Mouse (Mus musculus) common myeloid progenitor, adult 5-6 weeks (primary cell): ENCODE measurements around the gene Nck1. TPM values are rescaled to one million over a fixed set of nuclear protein-coding genes. Genes with fewer than 3 reads are reported as not detected.
A peak's percentile ranks its signal among the peaks of the same experiment; 100 is the strongest.

Source experiments
- ATAC-seq: replicated peaks from 2 replicates; pipeline ENCODE4 v1.8.0; 2016; ENCODE audit warnings: low read depth, mild to moderate bottlenecking, moderate TSS enrichment, inconsistent platforms; ENCODE audit not compliant: poor library complexity, severe bottlenecking
- total RNA-seq: library from RNA; stranded (forward); fragments of 200-1000, 187-1606 nt; gene quantifications from 2 replicates; pipeline ENCODE4 v1.2.3, GENCODE M21; 2017

Gene Nck1
- total RNA-seq, result 22.9 and 39.1 TPM in 2 replicates

DNA sequence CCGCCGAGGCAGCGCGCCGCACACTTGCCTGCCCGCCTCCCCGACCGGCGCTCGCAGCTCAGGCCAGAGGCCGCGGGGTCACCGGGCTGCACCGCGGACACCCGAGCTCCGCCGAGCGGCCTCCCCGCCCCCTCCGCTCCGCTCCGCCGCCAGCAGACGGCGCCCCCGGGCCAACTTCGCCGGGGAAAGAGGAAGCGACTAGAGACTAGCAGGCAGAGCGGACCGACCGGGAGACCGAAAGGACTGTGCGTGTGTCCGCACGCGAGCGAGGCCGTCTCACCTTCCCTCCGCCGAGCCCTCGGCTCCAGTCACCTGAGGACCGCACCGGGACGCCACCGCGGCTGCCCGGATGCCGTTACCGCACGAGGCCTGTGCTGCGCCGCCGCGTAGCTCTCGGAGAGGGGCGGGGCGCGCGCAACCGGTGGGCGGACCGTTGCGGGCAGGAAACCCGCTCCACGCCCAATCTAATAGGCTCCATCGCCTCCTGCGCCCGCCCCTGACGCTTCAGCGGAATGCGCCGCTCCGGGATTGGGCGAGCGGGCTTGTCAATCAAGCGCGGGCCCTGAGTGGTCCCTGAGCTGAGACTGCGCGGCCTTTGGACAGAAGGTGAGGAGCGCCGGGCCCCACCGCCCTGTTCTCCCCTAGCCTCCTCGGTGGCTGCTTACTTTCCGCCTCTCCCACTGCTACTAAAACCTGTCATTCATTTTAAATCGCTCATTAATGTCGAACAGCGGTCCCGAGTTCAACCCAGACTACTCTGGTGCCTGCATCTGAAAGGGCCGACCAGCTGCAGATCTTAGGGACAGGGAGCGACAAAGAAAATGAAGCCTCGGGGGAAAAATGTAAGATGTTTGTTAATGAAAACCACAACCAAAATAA, at the start of gene Nck1:
Gene Nck1 (minus strand): TSS at position 420 of the 879 bp plus-strand sequence.
- ATAC-seq, result peak; percentile 98

DNA sequence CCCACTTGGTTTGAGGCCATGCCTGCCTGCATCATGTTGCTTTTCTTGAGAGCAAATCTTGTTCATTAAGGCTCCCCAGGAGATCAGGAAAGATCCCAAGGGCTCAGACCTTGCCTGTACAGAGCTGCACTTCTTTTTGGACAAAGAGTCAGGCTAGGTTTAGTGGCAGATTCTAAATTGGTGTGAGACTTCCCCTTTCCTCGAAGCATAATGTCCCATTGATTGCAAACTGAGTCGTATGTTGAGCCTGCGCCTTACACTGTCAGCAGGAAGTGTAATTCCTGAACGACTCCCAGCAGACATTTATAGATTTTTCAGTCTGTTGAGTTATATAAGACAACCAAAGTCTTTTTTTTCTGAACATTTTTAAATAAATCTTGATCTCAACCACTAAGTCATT, 44.5 kb upstream of the Nck1 start:
- ATAC-seq, result no peak

- ATAC-seq, result no peak
Observed at GRCm38 (mm10) chr9:100584031-100584430, 38.1 kb upstream of the Nck1 start.

- no peak for ATAC-seq
Observed at GRCm38 (mm10) chr9:100582883-100583575, 37.1 kb upstream of the Nck1 start.

DNA sequence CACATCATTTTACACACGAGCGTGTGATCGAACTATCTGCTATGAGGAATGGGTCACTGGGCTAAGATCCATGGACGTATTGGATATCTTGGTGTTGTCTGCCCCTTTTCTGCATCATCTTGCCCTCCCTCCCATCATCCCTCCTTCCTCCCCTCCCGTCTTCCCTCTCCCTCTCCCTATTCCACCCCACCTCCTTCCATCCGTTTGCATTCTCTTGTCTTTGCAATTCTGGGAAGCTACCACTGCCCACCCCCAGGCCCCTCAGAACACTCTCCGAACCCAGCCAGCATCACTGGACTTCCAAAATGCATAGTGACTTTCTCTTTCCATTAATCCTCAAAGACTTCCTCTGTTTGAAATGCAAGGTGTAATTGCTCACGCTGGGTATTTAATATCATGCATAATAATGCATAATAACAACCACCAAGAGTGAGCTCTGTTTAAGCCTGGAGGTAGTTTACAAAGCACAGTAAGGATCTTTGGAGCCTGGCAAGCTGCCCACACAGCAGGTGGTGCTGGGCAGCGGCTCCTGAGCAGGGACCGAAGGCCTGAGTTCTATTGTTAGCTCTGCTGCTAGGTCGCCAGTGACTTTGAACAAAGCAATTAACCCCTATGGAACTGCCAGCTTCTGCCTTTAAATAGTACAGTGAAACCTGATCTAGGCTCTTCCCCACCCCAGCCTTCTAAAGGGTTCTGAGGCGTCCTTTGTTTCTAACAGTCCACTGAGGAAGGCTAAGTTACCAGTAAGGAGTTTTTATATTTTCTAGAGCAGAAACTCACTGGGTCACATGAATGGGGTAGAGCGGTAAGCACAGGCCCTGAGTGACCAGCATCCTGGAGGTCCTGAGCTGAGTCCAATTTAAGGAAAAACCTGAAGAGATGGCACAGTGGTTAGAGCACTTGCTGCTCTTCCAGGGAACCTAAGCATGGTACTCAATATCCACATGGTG, 35.9 kb upstream of the Nck1 start:
- no peak for ATAC-seq

DNA sequence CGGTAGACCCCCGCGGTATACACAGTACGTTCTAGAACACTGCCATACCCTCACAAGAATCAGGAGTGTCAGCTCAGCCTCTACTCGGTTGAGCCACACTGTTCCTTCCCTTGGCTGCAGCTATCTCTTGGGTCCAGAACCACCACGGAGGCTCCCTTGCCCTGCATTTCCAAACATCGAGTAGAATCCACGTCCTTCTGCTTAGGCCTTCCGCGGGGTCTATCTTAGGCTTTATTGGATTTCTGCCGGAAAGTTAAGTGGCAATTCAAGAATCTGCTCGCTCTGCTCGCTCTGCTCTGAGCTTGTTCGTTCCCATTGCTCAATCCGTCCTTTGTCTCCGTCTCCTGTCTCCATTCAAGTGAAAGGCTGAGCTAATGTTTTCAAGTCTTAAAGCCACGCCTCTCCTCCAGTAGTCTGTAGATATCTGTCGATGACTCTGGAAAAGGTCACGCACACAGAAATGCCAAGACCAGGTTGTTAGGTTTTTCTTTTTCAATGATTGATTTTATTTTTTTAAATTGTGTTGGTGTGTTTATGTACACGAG, 34.3 kb upstream of the Nck1 start:
- ATAC-seq, result no peak

- ATAC-seq, result no peak
Observed at GRCm38 (mm10) chr9:100573942-100574341, 28.0 kb upstream of the Nck1 start.

DNA sequence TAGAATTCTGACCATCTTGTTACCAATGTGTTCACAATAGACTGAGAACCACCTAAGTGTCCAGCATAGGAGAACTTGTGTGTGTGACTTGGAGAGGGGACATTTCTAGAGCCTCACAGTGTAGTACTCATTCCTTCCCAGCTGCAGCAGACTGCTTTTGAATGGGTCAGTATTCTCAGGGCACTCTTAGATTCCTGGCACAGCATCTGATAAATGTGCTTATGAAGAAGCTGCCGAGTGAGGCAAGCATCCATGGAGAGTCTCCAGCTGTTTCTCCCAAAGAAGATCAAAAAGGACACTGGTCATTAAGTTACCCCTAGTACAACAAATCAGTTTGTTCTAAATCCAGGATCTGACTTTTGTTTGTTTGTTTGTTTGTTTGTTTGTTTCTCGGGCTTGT, 27.4 kb upstream of the Nck1 start:
- ATAC-seq, result no peak

DNA sequence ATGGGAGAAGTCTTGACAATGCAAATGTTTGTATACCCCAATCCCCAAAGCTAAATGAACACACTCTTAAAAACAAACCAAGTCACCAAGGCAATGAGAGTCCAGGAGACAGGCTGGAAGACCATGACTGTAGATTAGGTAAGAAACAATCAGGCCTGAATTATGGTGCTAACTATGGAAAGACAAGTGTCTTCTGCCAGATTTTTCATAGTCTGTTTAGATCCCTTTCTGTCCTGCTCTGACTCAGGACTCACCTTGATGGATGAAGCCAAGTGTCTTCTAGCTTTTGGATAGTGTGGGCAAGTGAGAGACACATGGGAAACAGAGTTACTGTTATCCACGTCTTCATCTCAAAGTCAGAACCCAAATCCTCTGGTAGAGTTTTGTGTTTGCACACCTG, 25.6 kb upstream of the Nck1 start:
- no peak for ATAC-seq

DNA sequence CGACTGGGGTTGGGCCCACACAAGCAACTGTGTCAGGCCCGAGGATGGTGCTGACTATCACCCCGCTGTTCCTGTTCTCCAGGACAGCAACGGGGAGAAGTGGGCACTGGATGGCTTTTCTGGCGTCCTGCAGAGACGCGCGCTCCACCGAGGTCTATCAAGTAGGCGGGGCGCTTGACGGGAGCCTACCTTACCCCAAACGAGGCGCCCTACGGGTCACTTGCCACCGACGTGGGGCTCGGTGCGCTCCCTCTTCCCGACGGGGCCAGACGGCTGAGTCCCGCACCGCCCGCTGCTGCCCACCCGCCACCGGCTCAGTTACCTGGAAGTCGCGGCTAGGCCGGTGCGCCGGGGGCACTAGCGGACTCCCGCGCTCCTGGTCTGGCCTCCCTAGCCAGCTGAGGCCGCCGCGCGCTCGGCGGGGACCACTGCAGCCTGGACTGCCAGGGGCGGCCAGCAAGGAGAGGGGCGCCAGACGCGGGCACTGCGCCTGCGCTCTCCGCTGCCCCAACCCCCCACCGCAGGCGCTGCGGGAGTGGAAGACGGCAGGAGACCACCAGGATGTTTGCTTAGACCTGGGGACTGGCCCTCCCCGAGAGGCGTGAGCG, 24.8 kb upstream of the Nck1 start, which contains the start of gene Slc35g2:
Gene Slc35g2 (minus strand): TSS at position 465 of the 608 bp plus-strand sequence.
- peak; percentile 51 for ATAC-seq

- peak; percentile 79 for ATAC-seq
Observed at GRCm38 (mm10) chr9:100569798-100570625, 24.1 kb upstream of the Nck1 start.

- no peak for ATAC-seq
Observed at GRCm38 (mm10) chr9:100560251-100560890, 14.4 kb upstream of the Nck1 start.

GRCm38 (mm10) chr9:100558991-100559390, 13.1 kb upstream of the Nck1 start:
- no peak for ATAC-seq

GRCm38 (mm10) chr9:100558023-100558573, 12.2 kb upstream of the Nck1 start:
- ATAC-seq, result no peak

DNA sequence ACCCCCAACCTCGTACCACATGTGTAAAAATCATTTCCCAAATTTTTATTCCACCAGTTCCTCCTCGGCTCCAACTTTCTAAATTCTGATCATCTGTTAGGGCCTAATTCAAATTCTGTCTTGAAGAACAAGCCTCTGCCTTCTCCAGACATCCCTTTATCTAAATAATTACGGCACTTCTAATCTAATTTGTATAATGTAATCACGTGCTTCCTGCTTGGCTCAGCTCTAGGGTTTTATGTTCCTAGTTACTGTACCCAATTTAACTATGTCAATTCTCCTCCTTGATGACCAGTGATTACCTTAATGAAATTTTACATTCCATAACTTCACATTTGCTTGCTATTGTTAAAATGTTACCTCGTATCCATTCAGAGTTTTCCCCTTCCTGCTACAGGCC, 9.8 kb upstream of the Nck1 start:
- no peak for ATAC-seq

GRCm38 (mm10) chr9:100548313-100548712, 2.4 kb upstream of the Nck1 start:
- ATAC-seq, result no peak

DNA sequence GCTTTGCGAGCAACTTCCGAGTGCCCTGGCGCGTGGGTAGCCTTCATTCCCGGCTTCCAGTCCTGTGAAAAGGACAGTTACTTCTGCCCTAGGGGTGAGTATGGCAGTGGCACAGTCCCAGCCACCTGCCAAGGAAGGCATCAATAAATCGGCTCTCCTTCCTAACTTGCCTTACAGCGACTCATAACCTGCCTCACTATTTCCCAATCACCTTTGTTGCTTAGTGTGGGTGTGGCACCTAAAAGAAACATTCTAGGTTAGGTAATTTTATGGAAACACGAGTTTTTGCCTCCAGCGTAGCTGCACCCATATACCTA, 618 bp upstream of the Nck1 start:
- peak; percentile 45 for ATAC-seq
